Mouse (Mus musculus) left cerebral cortex, postnatal 4 days (tissue): ENCODE data around the gene Cdk18. TPM values are rescaled to one million over a fixed set of nuclear protein-coding genes. Genes with fewer than 3 reads are reported as not detected.
A peak's percentile ranks its signal among the peaks of the same experiment; 100 is the strongest.

Source experiments
- DNase-seq: peaks from one replicate; pipeline ENCODE4 v3.0.0-alpha.2; 2022
- intact Hi-C: fragments of 180-260 bp; cut with DNase I; formaldehyde crosslinking; loops from one replicate; pipeline ENCODE4 v1.15.1; 2025
- total RNA-seq, 2 experiments: library from RNA; stranded (reverse); gene quantifications; 2 replicates each; pipeline ENCODE4 v1.2.3; 2021

Gene Cdk18
- total RNA-seq, 2 experiments from 2014 or later: 9.3 to 11.5 TPM

- intact Hi-C loops: loop anchor here (10.0 kb wide), 1 partner anchor 204 kb away; no protein-coding TSS in a partner anchor
- no peak for DNase-seq
These were observed 11.5 kb upstream of the Cdk18 start for GRCm38 (mm10) chr1:132150817-132151601.

GRCm38 (mm10) chr1:132150171-132150570 lies 10.7 kb upstream of the Cdk18 start:
- intact Hi-C loops: loop anchor here (10.0 kb wide), 1 partner anchor 205 kb away; no protein-coding TSS in a partner anchor
- DNase-seq: no peak

- intact Hi-C loops: no loop called here
- no peak for DNase-seq
These were observed 9.9 kb upstream of the Cdk18 start for GRCm38 (mm10) chr1:132149410-132149809.

- no peak for DNase-seq
- intact Hi-C loops: no loop called here
These were observed 6.6 kb upstream of the Cdk18 start for GRCm38 (mm10) chr1:132145973-132146685.

- DNase-seq: no peak
- intact Hi-C loops: no loop called here
These were observed 5.4 kb upstream of the Cdk18 start for GRCm38 (mm10) chr1:132144837-132145236.

- intact Hi-C loops: no loop called here
- no peak for DNase-seq
These were observed 4.7 kb upstream of the Cdk18 start for GRCm38 (mm10) chr1:132144223-132144622.

GRCm38 (mm10) chr1:132143730-132144129 lies 4.2 kb upstream of the Cdk18 start:
- no peak for DNase-seq
- intact Hi-C loops: no loop called here

GRCm38 (mm10) chr1:132143079-132143478 lies 3.6 kb upstream of the Cdk18 start:
- intact Hi-C loops: no loop called here
- no peak for DNase-seq

GRCm38 (mm10) chr1:132141753-132142152 lies 2.3 kb upstream of the Cdk18 start:
- DNase-seq: no peak
- intact Hi-C loops: no loop called here

- intact Hi-C loops: no loop called here
- DNase-seq: no peak
These were observed 1.7 kb upstream of the Cdk18 start for GRCm38 (mm10) chr1:132141166-132141565.

- no peak for DNase-seq
- intact Hi-C loops: no loop called here
These were observed 1.1 kb upstream of the Cdk18 start for GRCm38 (mm10) chr1:132140574-132140973.

- intact Hi-C loops: no loop called here
- peak; percentile 59 for DNase-seq
These were observed 687 bp upstream of the Cdk18 start for GRCm38 (mm10) chr1:132140171-132140570.

- intact Hi-C loops: no loop called here
- DNase-seq: no peak
These were observed 688 bp downstream of the Cdk18 start for GRCm38 (mm10) chr1:132138576-132139415.

GRCm38 (mm10) chr1:132137935-132138575 lies 1.4 kb downstream of the Cdk18 start:
- intact Hi-C loops: no loop called here
- no peak for DNase-seq

GRCm38 (mm10) chr1:132136847-132137246 lies 2.6 kb downstream of the Cdk18 start:
- intact Hi-C loops: no loop called here
- no peak for DNase-seq

GRCm38 (mm10) chr1:132135631-132136030 lies 3.9 kb downstream of the Cdk18 start:
- intact Hi-C loops: no loop called here

GRCm38 (mm10) chr1:132128311-132128710 lies 11.2 kb downstream of the Cdk18 start:
- intact Hi-C loops: no loop called here

More at GRCm38 (mm10) chr1:132135631-132136030, 3.9 kb downstream of the Cdk18 start:
- no peak for DNase-seq

GRCm38 (mm10) chr1:132125803-132126405 lies 13.6 kb downstream of the Cdk18 start:
- no peak for DNase-seq
- intact Hi-C loops: no loop called here

More at GRCm38 (mm10) chr1:132128311-132128710, 11.2 kb downstream of the Cdk18 start:
- no peak for DNase-seq

- peak; percentile 57 for DNase-seq
- intact Hi-C loops: no loop called here
These were observed 14.2 kb downstream of the Cdk18 start for GRCm38 (mm10) chr1:132125249-132125648.
